Mouse (Mus musculus) limb, embryonic 12.5 days (tissue): ENCODE measurements around the gene Mast4. TPM values are rescaled to one million over a fixed set of nuclear protein-coding genes. Genes with fewer than 3 reads are reported as not detected.

Experiments
- ATAC-seq: fragments of 200-750 bp; cut with Nextera tagmentation; 2 replicates; pipeline ENCODE4 v1.8.0; 2017; ENCODE audit warnings: low read depth, moderate TSS enrichment; ENCODE audit not compliant: insufficient number of reproducible peaks, insufficient read depth, low FRiP score, low TSS enrichment
- H3K27ac ChIP-seq: fragments of 300-500 bp; sonication (generic); 2 replicates; pipeline ENCODE4 v1.5.1; 2016; ENCODE audit warnings: mild to moderate bottlenecking, moderate library complexity
- H3K27me3 ChIP-seq: fragments of 300-500 bp; sonication (generic); 2 replicates; pipeline ENCODE4 v1.6.1; 2016; ENCODE audit warnings: mild to moderate bottlenecking, moderate library complexity
- H3K36me3 ChIP-seq: fragments of 300-500 bp; sonication (generic); 2 replicates; pipeline ENCODE4 v1.6.1; 2016; ENCODE audit warnings: mild to moderate bottlenecking, moderate library complexity
- H3K4me1 ChIP-seq: fragments of 300-500 bp; sonication (generic); replicated peaks from 2 replicates; pipeline ENCODE4 v1.6.1; 2016
- H3K4me2 ChIP-seq: fragments of 300-500 bp; sonication (generic); 2 replicates; pipeline ENCODE4 v1.6.1; 2016; ENCODE audit warnings: mild to moderate bottlenecking, moderate library complexity
- H3K4me3 ChIP-seq: fragments of 300-500 bp; sonication (generic); replicated peaks from 2 replicates; pipeline ENCODE4 v1.5.1; 2016; ENCODE audit warnings: mild to moderate bottlenecking
- H3K9ac ChIP-seq: fragments of 300-500 bp; sonication (generic); replicated peaks from 2 replicates; pipeline ENCODE4 v1.6.1; 2016; ENCODE audit warnings: mild to moderate bottlenecking, moderate library complexity
- H3K9me3 ChIP-seq: fragments of 300-500 bp; sonication (generic); 2 replicates; pipeline ENCODE4 v1.6.1; 2016; ENCODE audit warnings: mild to moderate bottlenecking, moderate library complexity
- WGBS: fragments of 180-500 bp; shearing (Covaris S2); methylation state at CpG from one replicate; pipeline ENCODE4 v1.1.7; 2016; 5-methylcytosine and 5-hydroxymethylcytosine counted together
- polyA plus RNA-seq: library from polyadenylated mRNA; unstranded; fragments of >200 nt; fragmentation: Nextera tagmentation; extraction: Ambion mirVana; gene quantifications from 2 replicates; pipeline ENCODE4 v1.2.1, GENCODE M21; 2016

Mast4 gene
- polyA plus RNA-seq, 1 experiment from 2014 or later = 26.0 TPM

GRCm38 (mm10) chr13:103115116-103115515 lies 219.2 kb downstream of the Mast4 start:
- ATAC-seq = no peak
- Histone ChIP-seq H3K4me1 (peaks cover 14% of the 10 kb centered on the region), H3K27ac (no peak overlapping the region), H3K9ac (no peak overlapping the region), H3K36me3 (no peaks in the 10 kb centered on the region), H3K9me3 (no peaks in the 10 kb centered on the region), H3K4me2 (no peak overlapping the region), H3K4me3 (no peak overlapping the region), H3K27me3 (no peaks in the 10 kb centered on the region)
- WGBS = 85% methylated on average over 4 of the region's 4 CpGs

- H3K4me3 ChIP-seq = no peak overlapping the region
- H3K9ac ChIP-seq = no peak overlapping the region
- 57% methylated on average over 5 of the region's 5 CpGs for WGBS
- peaks cover 14% of the 10 kb centered on the region for H3K4me1 ChIP-seq
- no peaks in the 10 kb centered on the region for H3K36me3 ChIP-seq
- H3K4me2 ChIP-seq = no peak overlapping the region
- H3K27me3 ChIP-seq = no peaks in the 10 kb centered on the region
- no peaks in the 10 kb centered on the region for H3K9me3 ChIP-seq
- ATAC-seq = no peak
- H3K27ac ChIP-seq = no peak overlapping the region
These were observed 220.0 kb downstream of the Mast4 start for GRCm38 (mm10) chr13:103114274-103114673.

- Histone ChIP-seq H3K4me3 (no peak overlapping the region), H3K36me3 (no peaks in the 10 kb centered on the region), H3K4me2 (no peak overlapping the region), H3K4me1 (peaks cover 14% of the 10 kb centered on the region), H3K9ac (no peak overlapping the region), H3K27me3 (no peaks in the 10 kb centered on the region), H3K9me3 (no peaks in the 10 kb centered on the region), H3K27ac (no peak overlapping the region)
- 0 out of 2 replicates have a peak, but pooled peaks have one; percentile 13 for ATAC-seq
- 32% methylated on average over 10 of the region's 10 CpGs for WGBS
These were observed 224.4 kb downstream of the Mast4 start for GRCm38 (mm10) chr13:103109872-103110271.

- peaks cover 13% of the 10 kb centered on the region for H3K4me1 ChIP-seq
- no peak overlapping the region for H3K9ac ChIP-seq
- no peak overlapping the region for H3K4me3 ChIP-seq
- H3K27me3 ChIP-seq = no peaks in the 10 kb centered on the region
- H3K27ac ChIP-seq = no peak overlapping the region
- ATAC-seq = no peak
- WGBS = 88% methylated on average over 5 of the region's 5 CpGs
- H3K4me2 ChIP-seq = no peak overlapping the region
- no peaks in the 10 kb centered on the region for H3K9me3 ChIP-seq
- no peaks in the 10 kb centered on the region for H3K36me3 ChIP-seq
These were observed 226.9 kb downstream of the Mast4 start for GRCm38 (mm10) chr13:103107362-103107761.

GRCm38 (mm10) chr13:103102598-103102997 lies 231.7 kb downstream of the Mast4 start:
- 54% methylated on average over 6 of the region's 6 CpGs for WGBS

GRCm38 (mm10) chr13:103096346-103097150 lies 237.7 kb downstream of the Mast4 start:
- peak; percentile 61 for ATAC-seq

More at GRCm38 (mm10) chr13:103102598-103102997, 231.7 kb downstream of the Mast4 start:
- no peak overlapping the region for H3K9ac ChIP-seq
- no peaks in the 10 kb centered on the region for H3K9me3 ChIP-seq
- H3K4me2 ChIP-seq = no peak overlapping the region
- H3K27ac ChIP-seq = no peak overlapping the region
- no peak overlapping the region for H3K4me3 ChIP-seq
- peaks cover 11% of the 10 kb centered on the region for H3K27me3 ChIP-seq
- H3K4me1 ChIP-seq = peaks cover 18% of the 10 kb centered on the region
- 0 out of 2 replicates have a peak, but pooled peaks have one; percentile 52 for ATAC-seq
- H3K36me3 ChIP-seq = no peaks in the 10 kb centered on the region

GRCm38 (mm10) chr13:103095491-103095890 lies 238.8 kb downstream of the Mast4 start:
- Histone ChIP-seq H3K9ac (no peak overlapping the region), H3K36me3 (no peaks in the 10 kb centered on the region), H3K27me3 (peaks cover 30% of the 10 kb centered on the region), H3K9me3 (no peaks in the 10 kb centered on the region), H3K4me1 (peaks cover 20% of the 10 kb centered on the region), H3K4me3 (no peak overlapping the region), H3K27ac (no peak overlapping the region), H3K4me2 (no peak overlapping the region)
- no peak for ATAC-seq
- 72% methylated on average over 7 of the region's 7 CpGs for WGBS

More at GRCm38 (mm10) chr13:103096346-103097150, 237.7 kb downstream of the Mast4 start:
- 5% methylated on average over 28 of the region's 28 CpGs for WGBS
- Histone ChIP-seq H3K27ac (no peak overlapping the region), H3K4me3 (peak overlapping the region; percentile 43), H3K9me3 (no peaks in the 10 kb centered on the region), H3K4me2 (peak overlapping the region; percentile 77), H3K27me3 (peaks cover 30% of the 10 kb centered on the region), H3K36me3 (no peaks in the 10 kb centered on the region), H3K9ac (peak overlapping the region; percentile 37; the same call in 1 of the 2 replicates), H3K4me1 (peaks cover 20% of the 10 kb centered on the region)

- Histone ChIP-seq H3K27me3 (peaks cover 30% of the 10 kb centered on the region), H3K4me3 (no peak overlapping the region), H3K27ac (no peak overlapping the region)
These were observed 239.7 kb downstream of the Mast4 start for GRCm38 (mm10) chr13:103094595-103094994.

GRCm38 (mm10) chr13:103093713-103094112 lies 240.6 kb downstream of the Mast4 start:
- Histone ChIP-seq H3K27me3 (peaks cover 30% of the 10 kb centered on the region), H3K4me2 (no peak overlapping the region), H3K4me1 (peaks cover 20% of the 10 kb centered on the region), H3K27ac (no peak overlapping the region), H3K9me3 (no peaks in the 10 kb centered on the region), H3K4me3 (no peak overlapping the region), H3K36me3 (no peaks in the 10 kb centered on the region), H3K9ac (no peak overlapping the region)
- 71% methylated on average over 1 of the region's 1 CpGs for WGBS
- ATAC-seq = no peak

More at GRCm38 (mm10) chr13:103094595-103094994, 239.7 kb downstream of the Mast4 start:
- no peak for ATAC-seq
- Histone ChIP-seq H3K9me3 (no peaks in the 10 kb centered on the region), H3K36me3 (no peaks in the 10 kb centered on the region), H3K4me1 (peaks cover 20% of the 10 kb centered on the region), H3K9ac (no peak overlapping the region), H3K4me2 (no peak overlapping the region)
- 83% methylated on average over 5 of the region's 5 CpGs for WGBS

GRCm38 (mm10) chr13:103085540-103086121 lies 248.7 kb downstream of the Mast4 start:
- no peaks in the 10 kb centered on the region for H3K27me3 ChIP-seq
- no peaks in the 10 kb centered on the region for H3K4me1 ChIP-seq
- WGBS = 76% methylated on average over 15 of the region's 15 CpGs
- no peak overlapping the region for H3K4me2 ChIP-seq
- H3K36me3 ChIP-seq = no peaks in the 10 kb centered on the region
- no peaks in the 10 kb centered on the region for H3K9me3 ChIP-seq
- H3K4me3 ChIP-seq = no peak overlapping the region
- no peak for ATAC-seq
- no peak overlapping the region for H3K9ac ChIP-seq
- no peak overlapping the region for H3K27ac ChIP-seq

GRCm38 (mm10) chr13:103082891-103083290 lies 251.4 kb downstream of the Mast4 start:
- no peaks in the 10 kb centered on the region for H3K4me1 ChIP-seq
- WGBS = 53% methylated on average over 2 of the region's 6 CpGs

More at GRCm38 (mm10) chr13:103082891-103083290, 251.4 kb downstream of the Mast4 start:
- Histone ChIP-seq H3K9me3 (no peaks in the 10 kb centered on the region), H3K4me2 (no peak overlapping the region), H3K9ac (no peak overlapping the region), H3K27ac (0 out of 2 replicates have a peak overlapping the region, but pooled peaks have one; percentile 23), H3K4me3 (no peak overlapping the region), H3K27me3 (no peaks in the 10 kb centered on the region), H3K36me3 (no peaks in the 10 kb centered on the region)
- ATAC-seq = no peak
